Mouse (Mus musculus) layer of hippocampus, adult 9-11 months (tissue): ENCODE results near the gene Frmpd4.

Experiments
- DNase-seq: peaks from one replicate; pipeline ENCODE4 v3.0.0; 2022

The Frmpd4 gene

DNA sequence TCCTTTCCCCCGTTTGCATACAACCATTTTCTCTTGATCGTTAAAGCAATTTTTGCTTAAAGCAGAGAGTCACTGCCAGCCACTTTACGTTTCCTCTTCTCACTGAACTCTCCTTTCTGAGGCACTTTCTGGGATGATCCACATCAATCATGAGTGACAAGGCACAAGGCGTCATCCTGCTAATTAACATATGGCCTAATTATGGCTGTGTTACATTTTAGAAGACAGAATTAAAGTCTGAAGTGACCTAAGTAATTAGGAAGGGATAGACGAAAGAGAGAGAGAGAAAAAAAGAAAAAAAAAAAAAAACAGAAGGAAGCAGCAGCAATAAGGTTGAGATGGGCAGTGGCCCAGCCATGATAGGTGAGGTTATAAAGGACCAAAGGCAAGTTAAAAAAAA, at the start of gene Frmpd4:
TSS of gene Frmpd4 (minus strand) at position 101 of the 400 bp plus-strand sequence.
- no peak for DNase-seq

DNA sequence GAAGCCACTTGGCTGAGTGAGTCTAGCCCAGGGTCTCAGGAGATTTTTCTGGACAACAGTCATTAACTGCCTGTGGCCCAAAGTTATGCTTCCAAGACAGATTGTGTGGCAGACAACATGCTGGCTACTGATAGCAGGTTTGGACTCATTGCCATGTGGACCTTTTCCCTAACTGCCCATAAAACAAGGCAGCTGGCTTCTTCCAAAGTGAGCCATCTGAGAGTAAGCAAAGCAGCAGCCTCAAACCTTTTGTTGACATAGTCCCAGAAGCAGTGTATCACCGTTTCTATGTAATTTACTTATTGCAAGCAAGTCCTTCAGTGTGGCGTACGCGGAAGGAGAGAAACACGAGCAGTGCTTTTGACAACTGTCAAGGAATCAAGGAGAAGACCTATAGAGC, 18.2 kb upstream of the Frmpd4 start:
- no peak for DNase-seq

DNA sequence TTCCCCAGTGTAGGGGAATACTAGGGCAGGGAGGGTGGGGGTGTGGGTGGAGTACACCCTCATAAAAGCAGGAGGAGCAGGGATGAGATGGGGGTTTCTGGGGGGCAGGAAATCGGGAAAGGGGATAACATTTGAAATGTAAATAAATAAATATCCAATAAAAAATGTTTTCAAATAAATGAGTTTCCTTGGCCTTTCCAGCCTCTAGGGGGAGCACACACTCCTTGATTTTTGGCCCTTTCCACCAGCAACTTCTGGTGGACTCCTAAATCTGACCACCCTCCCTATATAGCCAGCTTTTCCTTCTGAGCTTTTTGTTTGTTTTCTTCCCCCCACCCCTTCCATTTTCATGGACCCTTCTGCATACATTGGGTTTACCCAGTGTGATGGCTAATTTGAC, 7.3 kb upstream of the Frmpd4 start:
- DNase-seq, result no peak

DNA sequence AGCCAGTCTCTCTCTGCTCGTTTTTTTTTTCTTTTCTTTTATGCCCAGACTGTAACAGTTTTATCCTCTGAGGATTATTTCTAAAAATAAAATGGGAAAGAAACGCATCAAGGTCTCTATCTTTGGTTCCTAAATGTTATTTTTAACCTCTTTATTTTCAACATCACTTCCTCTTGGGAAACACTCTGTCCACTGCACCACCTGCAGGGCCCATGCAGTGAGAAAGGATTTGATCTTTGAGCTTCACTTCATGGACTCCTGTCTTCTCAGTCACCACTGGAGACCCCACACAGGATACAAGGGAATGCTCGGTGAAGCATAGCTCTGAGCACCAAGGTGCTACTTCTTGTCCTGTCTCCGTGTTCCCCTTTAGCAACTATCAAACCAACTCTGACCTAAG, 5.2 kb downstream of the Frmpd4 start:
- no peak for DNase-seq

DNA sequence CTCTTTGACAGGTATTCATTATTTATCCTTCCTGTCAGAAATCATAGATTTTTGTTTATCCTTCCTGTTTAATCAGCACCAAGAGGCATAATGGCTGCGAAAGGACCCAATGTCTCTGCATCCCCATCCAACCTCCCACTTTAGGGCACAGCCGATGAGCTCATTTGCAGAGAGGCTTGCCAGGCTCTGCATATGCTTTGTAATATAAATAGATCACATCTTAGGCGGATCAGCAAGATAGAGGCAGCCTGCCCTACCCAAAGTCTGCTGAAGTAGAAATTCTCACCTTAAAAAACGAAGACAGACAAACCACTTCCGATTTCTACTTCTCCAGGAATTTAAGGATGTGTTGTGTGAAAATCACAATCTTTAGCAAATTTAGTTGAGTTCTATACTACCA, 7.8 kb downstream of the Frmpd4 start:
- peak; percentile 32 for DNase-seq

DNA sequence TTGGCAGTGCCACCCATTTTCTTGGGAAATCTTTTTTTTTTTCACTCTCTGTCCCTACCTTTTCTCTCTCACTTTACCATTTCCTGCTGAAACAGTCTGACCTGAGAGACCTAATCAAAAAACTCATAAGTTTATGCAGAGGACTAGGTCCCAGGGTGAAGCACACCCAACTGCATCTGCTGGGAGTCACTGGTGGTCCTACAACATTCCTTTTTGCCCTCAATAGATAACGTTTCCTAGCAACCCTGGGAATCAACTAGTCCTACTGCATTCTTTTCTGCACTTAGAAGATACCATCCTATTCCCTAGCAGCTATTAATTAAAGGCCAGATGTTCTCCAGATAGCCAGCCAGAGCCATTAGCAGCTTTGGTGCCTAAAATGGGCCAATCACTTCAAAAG, 71.8 kb downstream of the Frmpd4 start:
- no peak for DNase-seq

DNA sequence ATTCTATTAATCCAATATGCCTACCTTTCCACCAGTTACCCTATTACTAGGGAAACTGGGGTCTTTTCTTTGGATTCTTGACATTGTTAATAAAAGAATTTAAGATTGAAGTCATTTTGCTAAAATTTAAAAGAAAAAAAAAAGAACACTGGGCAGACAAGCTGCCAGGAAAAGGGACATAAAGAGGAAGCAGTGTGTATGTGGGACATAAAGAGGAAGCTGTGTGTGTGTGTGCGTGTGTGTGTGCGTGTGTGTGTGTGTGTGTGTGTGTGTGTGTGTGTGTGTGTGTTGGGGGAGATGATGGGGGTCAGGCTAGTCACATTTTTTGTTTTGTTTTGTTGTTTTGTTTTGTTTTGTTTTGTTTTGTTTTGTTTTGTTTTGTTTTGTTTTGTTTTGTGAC, 121.8 kb downstream of the Frmpd4 start:
- no peak for DNase-seq

DNA sequence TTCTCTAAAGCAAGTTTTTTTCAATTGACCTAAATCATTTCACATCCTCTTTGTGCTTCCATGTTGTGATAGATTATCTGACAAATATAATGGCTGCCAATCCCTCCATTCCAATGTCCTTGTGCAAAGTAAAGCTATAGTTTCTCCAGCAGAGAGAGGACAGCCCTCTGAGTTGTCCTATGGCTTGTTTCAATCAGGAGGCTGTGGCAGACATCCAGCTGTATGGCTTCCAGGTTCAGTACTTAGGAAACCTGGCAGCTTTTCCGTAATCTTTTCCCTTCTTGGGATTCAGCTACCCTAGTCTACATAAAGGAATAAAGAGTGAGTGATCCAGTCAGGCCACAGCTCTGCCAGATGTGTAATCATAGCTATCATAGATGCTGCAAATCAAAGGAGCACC, 145.8 kb downstream of the Frmpd4 start:
- no peak for DNase-seq

DNA sequence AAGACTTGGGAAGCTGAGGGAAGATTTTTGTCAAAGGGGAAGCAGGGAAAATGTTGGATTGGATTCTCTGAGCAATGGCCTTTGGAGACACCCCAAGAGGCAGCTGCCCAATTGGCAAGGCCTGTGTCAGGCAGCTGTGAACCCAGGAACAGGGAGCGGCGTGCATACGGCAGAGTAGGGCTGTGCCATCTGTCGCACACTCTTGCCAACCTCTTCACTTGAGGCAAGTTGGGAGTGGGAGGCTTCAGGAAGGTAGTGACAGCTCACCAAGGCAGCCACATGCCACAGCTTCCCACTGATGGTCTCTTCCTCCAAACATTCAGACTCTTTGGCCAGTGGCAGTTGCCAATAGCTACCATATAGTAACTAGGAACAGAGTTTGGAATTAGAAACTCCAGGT, 147.2 kb downstream of the Frmpd4 start:
- peak; percentile 63 for DNase-seq

DNA sequence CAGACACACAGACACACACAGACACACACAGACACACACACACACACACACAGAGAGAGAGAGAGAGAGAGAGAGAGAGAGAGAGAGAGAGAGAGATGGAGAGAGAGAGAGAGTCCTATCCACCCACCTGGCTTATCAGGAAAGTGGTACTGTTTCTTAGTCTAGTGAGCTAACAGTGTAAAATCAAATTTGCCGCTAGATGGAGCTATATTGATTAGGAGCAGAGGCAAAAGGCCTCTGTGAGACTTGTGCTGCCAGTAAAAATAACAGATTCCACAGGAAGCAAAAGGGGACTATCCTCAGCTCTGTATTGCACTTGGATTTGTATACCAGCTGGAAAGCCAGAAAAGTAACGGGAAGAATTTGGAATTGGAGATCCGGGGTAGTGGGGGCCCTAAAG, 161.6 kb downstream of the Frmpd4 start:
- DNase-seq, result no peak

DNA sequence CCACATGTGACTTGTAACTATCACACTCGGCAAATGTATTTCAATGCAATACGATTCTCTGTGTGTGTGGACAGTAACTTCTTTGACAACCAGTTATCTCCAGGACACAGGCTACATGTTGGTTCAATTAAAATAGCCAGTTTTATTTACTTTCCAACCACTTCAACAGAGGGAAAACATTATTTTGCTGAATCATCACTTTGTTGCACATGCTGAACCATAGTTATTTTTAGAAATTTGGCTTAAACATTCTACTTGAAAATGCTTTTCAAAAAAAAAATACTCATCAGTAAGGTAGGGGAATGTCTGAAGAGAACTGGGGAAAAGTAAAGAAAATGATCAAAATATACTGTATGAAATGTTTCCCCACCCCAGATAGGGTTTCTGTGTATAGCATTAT, 173.5 kb downstream of the Frmpd4 start:
- no peak for DNase-seq

DNA sequence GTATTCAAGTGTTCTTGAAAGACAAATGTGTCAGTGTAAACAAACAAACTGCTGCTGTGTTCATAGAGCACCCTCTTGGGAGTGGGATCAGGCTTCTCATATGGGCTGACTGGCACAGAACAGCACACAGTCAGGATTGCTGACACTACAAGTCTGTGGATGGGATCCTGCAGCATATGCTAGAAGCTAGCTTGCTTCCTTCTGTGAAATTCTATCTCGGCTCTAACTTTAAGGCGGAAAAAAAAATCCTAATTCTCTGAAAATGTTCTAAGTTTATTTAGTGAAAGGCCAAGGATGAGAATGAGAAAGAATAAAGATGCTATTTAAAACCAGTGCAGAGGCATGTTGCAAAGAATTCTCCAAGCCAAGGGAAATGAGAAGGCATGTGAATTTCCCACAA, 226.6 kb downstream of the Frmpd4 start:
- no peak for DNase-seq

DNA sequence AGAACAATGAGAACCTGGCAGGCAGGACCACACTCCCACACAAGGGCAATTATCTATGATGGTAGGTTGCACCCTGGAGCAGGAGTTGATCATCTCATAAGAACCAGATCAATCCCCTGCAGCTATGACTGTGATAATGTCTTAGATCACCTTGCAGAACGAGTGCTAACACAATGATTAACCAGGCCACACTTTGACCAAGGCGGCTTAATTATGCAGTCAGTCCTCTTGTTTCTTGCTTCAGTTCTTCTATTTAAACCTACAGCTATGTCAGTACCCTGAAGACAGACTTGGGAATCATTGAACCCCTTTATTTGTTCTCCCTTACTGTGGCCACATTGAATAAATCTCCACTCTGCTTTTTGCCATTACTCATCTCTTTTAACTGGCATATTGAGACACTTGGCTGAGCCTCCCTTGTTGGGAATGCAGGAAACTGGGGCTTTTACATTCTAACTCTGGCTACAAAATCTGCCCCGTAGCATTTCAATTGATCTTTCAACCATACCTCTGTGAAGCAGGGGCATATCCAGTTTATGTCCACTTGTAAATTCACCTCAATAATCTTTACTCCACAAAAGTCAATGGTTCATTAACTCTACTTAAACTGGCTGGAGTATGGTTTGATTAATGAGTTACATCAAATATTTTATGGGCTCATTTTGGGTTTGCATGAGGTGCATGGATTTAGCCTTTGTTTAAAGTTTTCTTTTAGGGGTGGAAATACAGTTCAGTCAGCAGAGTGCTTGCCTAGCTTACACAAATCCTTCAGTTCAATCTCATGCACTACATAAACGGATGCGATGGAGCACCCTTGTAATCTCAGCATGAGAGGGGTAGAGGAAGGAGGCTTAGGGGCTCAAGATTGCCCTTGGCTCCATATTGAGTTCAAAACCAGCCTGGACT, 227.5 kb downstream of the Frmpd4 start:
- DNase-seq, result no peak

DNA sequence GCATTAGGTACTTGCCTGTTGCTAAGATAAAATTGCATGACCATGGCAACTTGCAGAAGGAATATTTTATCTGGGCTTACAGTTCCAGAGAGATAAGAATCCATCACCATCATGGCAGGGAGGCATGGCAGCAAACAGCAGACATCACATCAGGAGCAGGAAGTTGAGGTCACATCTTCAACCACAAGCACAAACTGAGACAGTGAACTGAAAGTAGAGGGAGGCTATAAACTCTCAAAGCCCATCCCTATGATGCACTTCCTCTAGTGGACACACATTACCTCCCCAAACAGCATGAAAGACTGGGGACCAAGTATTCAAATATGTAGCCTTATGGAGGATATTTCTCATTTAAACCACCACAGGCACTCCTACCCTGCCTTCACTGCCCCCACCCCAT, 238.8 kb downstream of the Frmpd4 start:
- no peak for DNase-seq

DNA sequence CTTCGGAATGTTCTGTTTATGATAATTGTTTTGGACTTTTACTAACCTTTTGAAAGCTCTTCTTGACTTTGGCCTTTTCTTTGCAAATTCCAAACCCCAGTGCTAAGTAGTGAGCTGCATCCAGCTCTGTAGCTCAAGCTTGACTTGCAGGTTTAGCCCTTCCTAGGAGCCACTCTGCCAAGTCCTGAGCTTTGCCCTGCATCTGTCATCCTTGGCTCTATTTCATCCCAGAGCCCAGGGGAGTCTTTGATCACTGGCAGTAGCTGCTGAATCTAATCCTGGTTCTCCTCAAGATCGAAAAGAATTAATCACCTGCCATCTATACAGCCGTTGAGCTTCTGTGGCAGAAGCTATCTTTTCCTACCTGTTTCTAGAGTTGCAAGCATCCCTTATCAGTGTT, 251.9 kb downstream of the Frmpd4 start:
- no peak for DNase-seq

DNA sequence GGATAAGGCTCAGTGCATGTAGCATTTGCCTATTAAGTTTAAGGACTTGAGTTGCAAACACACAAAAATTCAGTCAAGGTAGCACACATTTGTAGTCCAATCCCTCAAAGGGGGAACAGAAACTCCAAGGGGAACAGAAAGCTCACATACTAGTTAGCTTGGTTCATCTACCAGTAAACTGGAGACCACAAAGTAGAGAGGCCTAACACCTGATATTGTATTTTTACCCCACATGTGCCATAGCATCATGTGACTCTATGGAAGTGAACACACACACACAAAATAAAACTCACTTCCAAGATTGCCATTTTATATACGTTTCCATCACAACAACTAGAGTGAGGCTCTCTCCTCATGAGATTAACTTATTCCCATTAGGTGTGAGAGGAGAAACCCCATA, 264.9 kb downstream of the Frmpd4 start:
- DNase-seq, result no peak

DNA sequence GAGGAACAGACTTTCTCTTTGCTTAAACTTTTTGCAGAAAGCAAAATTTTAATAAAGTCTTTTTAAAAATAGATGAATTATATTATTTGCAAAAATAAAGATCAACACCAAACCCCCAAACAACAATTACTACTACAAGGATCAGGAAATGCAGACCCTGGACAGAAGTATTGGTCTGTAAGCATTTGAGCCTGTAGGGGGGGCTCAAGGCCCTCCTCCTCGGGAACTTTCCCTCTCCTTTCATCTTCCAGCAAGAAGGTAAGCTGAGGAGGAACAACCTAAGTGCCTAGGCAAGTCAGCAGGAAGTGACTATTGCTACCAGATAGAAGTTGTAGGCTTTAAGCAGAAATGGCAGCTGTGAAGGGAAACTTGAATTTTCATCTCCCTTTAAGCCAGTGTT, 266.9 kb downstream of the Frmpd4 start:
- DNase-seq, result no peak

DNA sequence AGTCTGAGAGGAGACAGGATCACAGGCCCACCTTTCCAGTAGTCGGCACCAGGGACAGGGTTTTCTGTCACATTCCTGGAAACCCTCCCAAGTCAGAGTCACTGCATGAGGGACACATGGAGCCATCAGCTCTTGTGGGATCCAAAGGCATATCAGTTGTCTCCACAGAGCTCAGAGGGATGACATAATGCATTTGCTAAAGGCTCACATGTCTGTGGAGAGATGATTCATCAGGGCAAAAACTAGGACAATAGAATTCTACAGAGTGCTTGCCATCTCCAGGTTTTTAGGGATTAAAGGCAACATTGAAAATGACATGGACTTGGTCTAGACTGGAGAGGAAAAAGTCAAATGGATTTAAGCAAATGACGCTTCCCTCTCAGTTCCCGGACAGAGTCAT, 284.5 kb downstream of the Frmpd4 start:
- DNase-seq, result no peak

DNA sequence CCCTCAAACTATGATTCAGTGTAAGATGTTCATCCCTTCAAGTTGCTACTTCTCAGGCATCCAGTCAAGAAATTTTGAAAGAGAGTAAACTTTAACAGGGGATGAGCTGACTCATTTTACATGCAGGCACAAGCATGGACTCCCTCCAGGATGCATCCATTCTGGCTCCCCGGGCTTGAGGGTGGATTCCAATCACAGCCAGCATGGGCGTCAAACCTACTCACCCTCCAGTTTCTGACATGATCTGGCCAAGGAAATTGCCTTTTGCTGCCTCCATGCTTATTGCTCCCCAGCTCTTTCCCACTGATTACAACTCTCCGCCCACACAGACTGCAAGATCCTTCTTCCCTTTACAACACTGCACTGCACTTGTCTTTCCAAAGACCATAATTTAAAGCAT, 370.0 kb downstream of the Frmpd4 start:
- DNase-seq, result no peak

DNA sequence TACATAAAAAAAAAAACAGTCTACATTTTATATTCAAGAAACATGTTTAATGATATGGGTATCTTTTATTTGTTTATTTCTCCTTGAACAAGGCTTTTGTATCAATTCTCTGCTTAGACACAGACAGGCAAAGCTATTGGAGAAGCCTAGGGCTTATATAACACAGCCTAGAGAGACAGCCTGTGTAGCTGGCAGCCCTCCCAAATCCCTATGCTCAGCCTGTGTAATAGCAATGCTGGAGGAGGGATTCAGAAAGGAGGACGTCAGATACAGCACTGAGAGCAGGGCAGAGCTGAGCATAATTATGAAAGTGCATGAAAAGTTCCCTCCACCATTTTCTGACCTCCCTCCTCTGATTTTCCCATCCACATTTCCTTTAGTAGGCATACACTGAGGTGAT, 385.1 kb downstream of the Frmpd4 start:
- peak; percentile 78 for DNase-seq

DNA sequence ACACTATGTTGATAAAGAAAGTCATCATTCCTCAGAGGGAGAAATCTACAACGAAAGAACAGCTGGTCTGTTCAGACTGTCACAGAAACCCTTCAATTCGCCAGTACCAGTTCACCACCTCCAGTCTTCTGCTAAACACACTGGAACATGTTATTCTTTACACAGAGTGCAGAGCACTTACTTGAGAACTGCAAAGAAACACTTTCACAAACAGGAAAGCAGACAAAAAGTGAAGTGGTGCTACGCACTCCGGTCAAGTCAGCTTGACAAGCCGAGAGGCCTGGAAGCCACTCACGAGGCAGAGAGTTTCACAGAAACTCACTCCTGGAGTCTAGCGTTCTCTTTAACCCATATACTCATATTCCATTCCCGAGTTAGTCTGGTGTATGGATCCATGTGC, 387.5 kb downstream of the Frmpd4 start:
- no peak for DNase-seq

DNA sequence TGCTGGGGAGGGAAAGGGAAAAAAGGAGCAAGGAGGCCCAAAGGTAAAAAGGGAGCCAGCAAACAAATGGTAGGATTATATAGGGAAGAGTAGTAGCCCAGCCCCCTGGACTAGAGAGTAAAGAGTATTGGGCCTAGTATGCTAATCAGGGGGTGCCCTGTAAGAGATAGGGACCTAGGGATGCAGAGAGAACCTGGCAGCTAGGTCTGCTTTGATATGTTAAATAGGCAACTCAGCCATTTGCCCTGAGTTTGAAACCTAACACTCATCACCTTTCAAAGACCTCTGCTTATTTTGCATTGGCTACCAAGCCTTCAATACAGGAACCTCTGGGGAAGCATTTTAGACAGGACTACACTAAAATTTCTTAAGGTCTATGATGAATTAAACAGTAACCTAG, 414.0 kb downstream of the Frmpd4 start:
- no peak for DNase-seq

DNA sequence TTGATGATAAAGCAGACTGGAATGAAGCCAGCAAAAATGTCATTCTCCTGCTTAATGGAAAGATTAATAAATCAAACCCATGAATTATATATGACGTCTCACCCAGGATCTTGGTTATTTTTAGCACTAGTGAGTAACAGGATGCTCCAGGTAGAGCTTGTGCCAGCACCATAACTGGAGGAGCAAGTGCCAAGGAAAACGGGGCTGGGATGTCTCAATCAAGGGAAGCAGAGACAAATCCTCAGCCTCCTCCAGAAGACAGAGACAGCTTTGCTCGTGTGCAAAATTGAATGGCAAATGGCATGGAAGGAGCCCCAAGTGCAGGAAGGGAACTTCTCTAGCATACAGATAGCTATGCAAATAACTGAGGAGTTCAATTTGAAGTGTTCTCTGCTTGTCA, 418.2 kb downstream of the Frmpd4 start:
- no peak for DNase-seq

DNA sequence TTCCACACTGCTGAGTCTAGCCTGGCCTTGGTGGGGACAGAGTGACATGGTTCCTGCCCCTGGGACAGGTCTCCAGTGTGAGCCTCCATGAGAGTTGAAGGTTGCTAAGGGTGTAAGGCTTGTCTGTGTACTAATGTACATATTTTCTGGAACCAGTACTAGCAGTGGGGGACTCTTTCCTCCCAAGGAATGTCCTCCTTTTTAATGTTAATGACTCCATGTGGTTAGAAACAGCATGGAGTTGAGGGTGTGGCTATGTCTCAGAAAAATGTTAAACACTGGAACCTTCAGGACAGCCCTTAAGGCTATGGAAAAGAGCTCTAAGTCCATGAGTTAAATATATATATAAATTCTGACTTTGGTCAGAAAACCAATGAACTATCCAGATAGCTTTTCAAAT, 436.0 kb downstream of the Frmpd4 start:
- DNase-seq, result no peak

DNA sequence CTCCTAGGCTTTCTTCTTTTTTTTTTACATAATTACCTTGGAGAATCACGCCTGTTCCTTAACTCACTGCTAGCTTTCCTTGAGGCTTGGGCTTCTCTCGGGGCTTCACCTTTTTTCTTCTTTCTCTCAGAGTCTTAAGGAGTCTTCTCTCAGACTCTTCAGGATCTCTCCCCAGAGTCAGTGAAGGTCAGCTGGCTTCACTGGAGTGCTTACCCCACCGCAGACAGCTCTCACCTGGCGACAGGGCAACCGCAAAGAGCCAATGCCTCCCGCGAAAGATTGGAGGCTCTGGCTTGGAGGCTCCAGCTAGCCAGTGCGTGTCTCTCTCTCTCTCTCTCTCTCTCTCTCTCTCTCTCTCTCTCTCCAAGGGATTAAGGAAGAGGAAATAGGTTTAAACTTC, 453.0 kb downstream of the Frmpd4 start:
- no peak for DNase-seq
